Mouse (Mus musculus) colon, adult 2 months (tissue): ENCODE results near the gene Gm10203. TPM values are rescaled to one million over a fixed set of nuclear protein-coding genes. Genes with fewer than 3 reads are reported as not detected.

Experiments
- polyA plus RNA-seq: library from polyadenylated mRNA; depleted of rRNA; stranded (reverse); fragments of >200 nt; gene quantifications from 2 replicates; pipeline ENCODE4 v1.2.3, GENCODE M21; 2012; rRNA removed

Gm10203 gene
- not detected in 2 replicates for polyA plus RNA-seq

GRCm38 (mm10) chr6:149129870-149130269 is at the start of gene Gm10203:
Gene Gm10203 (plus strand): TSS chr6:149130170.

GRCm38 (mm10) chr6:149101076-149101942 is 28.7 kb upstream of the Gm10203 start, which contains the start of gene Dennd5b:
Gene Dennd5b (minus strand): TSS chr6:149101680.

GRCm38 (mm10) chr6:149139471-149139870 is 9.5 kb downstream of the Gm10203 start, which contains the start of gene Etfbkmt:
Gene Etfbkmt (plus strand): TSS chr6:149139849.

Other genes with a start within 250 kb of the Gm10203 start
- 2.9 and 3.2 TPM in 2 replicates for gene Caprin2, start 233.9 kb upstream of the Gm10203 start, polyA plus RNA-seq
- 1.9 and 2.2 TPM in 2 replicates for gene Sinhcaf, start 183.7 kb upstream of the Gm10203 start, polyA plus RNA-seq
- gene Dennd5b, start 28.5 kb upstream of the Gm10203 start, polyA plus RNA-seq: 7.3 and 9.4 TPM in 2 replicates
- gene Etfbkmt, start 9.7 kb downstream of the Gm10203 start, polyA plus RNA-seq: 6.9 and 7.1 TPM in 2 replicates
- 7.6 and 9.9 TPM in 2 replicates for gene Amn1, start 58.5 kb downstream of the Gm10203 start, polyA plus RNA-seq
- gene Resf1, start 179.2 kb downstream of the Gm10203 start, polyA plus RNA-seq: 4.5 and 11.1 TPM in 2 replicates